Mouse (Mus musculus): ENCODE data around the gene Nr2c2ap.

GRCm38 (mm10) chr8:70128435-70128834 is 2.7 kb upstream of the Nr2c2ap start:
- no peak for TF ChIP-seq CTCF (IDR thresholded peaks at IDR 0.05; ENCODE audit: low read depth, low read length)
- TF ChIP-seq POLR2A (IDR thresholded peaks at IDR 0.05; ENCODE audit: extremely low read depth, insufficient read depth, low read length): no peak

Measured in liver, adult 2 months (tissue).